Mouse (Mus musculus) megakaryocyte, embryonic 14.5 days (primary cell): Measurements from ENCODE around the gene Afap1l2.

ENCODE experiments used
- FLI1 ChIP-seq: IDR thresholded peaks from 2 replicates; pipeline ENCODE4 v1.6.1; 2012; ENCODE audit warnings: low read length, inconsistent platforms, mixed read lengths
- GATA1 ChIP-seq: IDR thresholded peaks from 3 replicates; pipeline ENCODE4 v1.6.1; 2012; ENCODE audit warnings: mixed read lengths, low read length, inconsistent platforms, borderline replicate concordance

DNA sequence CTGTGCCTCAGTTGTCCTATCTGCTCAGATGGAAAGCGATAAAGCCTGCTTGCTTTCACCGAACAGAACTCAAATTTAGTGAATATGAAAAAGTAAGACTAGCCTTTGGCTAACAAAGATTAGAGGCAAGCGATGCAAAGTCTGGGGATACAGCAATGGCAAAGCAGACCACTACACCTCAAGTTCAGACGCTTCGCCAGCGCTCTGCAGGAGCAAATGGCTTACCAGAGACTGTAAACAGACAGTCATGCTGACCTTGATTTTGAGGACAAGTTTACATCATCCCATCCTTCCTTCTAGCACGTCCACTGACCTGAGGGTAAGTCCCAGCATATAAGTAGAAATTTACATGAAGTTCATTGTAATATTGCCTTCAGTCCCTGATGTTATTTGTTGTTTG is 61.8 kb downstream of the Afap1l2 start:
- TF ChIP-seq GATA1 (no peak), FLI1 (no peak)
